Mouse (Mus musculus) lung, postnatal 0 days (tissue): Measurements from ENCODE around the gene Mrpl34.
A peak's percentile ranks its signal among the peaks of the same experiment; 100 is the strongest.

ENCODE experiments used
- CTCF ChIP-seq: IDR thresholded peaks from 2 replicates; pipeline ENCODE4 v1.5.1; 2016; ENCODE audit warnings: antibody characterized with exemption, mild to moderate bottlenecking
- EP300 ChIP-seq: IDR thresholded peaks from 2 replicates; pipeline ENCODE4 v1.6.1; 2016; ENCODE audit warnings: antibody characterized with exemption, mild to moderate bottlenecking, control low read depth

GRCm38 (mm10) chr8:71495039-71495438 is 30.3 kb downstream of the Mrpl34 start:
- TF ChIP-seq CTCF = peak; percentile 84
- no peak for TF ChIP-seq EP300
